Mouse (Mus musculus) heart, postnatal 0 days (tissue): ENCODE results near the gene Galnt9.

Experiments used
- CTCF ChIP-seq: IDR thresholded peaks from 2 replicates; pipeline ENCODE4 v1.5.1; 2016; ENCODE audit warnings: antibody characterized with exemption, control low read depth, low read depth
- EP300 ChIP-seq: IDR thresholded peaks from 2 replicates; pipeline ENCODE4 v1.6.1; 2016; ENCODE audit warnings: antibody characterized with exemption, low read depth

DNA sequence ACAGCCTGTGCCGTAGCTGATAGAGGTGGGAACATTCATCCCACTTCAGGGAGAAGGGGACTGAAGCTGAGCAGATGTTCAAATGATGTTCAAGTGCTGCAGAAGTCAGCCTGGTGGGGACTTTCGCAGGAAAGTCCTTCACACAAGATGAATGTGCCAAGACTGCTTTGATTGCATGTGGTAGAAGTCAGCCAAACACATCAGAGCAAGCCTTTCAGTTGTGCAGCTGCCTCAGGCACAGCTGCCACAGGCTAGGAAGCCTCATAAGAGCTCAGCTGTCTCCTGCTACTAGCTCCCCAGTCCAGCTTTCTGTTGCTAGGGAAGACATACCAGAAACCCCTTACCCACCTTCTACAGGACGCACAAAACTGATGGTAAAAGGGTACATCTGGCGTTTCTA is 17.6 kb upstream of the Galnt9 start:
- TF ChIP-seq CTCF, result no peak
- TF ChIP-seq EP300, result no peak
